Mouse (Mus musculus): ENCODE measurements at regions not wholly inside any gene's neighbourhood (a gene's known extent, or its start where the extent isn't known, plus 50 kb on each side); places are given as distances from the start of the nearest gene placed in this dataset.

- DNase-seq (ENCODE audit: low read depth, low spot score), result no peak
Observed at GRCm38 (mm10) chr4:127758961-127759360, 211.8 kb downstream of the CK137956 start.

- DNase-seq (ENCODE audit: low read depth, low spot score), result no peak
Observed at GRCm38 (mm10) chr4:127756238-127756637, 214.5 kb downstream of the CK137956 start.

- no peak for DNase-seq (ENCODE audit: low read depth, low spot score)
Observed at GRCm38 (mm10) chr4:127750781-127751180, 220.0 kb downstream of the CK137956 start.

DNA sequence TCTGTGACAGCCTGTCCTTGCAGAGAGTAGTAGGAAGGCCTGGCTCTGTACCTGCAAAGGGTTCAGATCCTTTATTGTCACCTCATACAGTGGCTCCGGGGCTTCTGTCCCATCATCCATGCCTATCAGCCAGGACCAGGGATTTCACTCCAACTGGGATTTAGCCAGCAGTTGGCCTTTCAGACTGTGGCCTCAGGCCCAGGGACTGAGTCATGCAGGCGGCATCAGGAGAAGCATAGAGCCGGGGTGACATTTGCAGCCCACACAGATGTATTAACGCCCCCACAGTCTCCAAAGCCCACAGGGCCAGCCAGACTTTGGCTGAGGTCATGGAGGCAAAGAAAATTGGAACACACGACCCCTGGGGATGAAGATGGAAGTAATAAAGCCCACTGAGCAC, 222.9 kb downstream of the CK137956 start:
- no peak for DNase-seq (ENCODE audit: low read depth, low spot score)

GRCm38 (mm10) chr4:127736781-127737180, 234.0 kb downstream of the CK137956 start:
- no peak for DNase-seq (ENCODE audit: low read depth, low spot score)

DNA sequence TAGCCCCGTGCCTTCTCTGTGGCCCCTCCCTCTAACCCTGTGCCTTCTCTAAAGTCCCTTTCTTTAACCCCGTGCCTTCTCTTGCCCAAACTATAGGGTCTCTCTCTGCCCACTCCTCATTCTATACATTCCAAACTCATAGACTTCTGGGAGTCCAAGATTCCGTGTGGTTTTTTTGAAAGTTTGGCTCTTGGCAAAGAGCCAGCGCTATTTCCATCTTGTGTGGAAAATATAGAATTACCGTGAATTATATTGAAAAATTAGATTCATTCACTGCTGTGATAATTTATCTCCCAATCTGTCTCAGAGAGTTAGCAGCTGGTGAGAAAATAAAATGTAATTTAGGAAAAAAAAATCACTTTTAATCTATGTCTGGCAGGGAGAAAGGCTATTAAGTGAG, 234.6 kb downstream of the CK137956 start:
- no peak for DNase-seq (ENCODE audit: low read depth, low spot score)

DNA sequence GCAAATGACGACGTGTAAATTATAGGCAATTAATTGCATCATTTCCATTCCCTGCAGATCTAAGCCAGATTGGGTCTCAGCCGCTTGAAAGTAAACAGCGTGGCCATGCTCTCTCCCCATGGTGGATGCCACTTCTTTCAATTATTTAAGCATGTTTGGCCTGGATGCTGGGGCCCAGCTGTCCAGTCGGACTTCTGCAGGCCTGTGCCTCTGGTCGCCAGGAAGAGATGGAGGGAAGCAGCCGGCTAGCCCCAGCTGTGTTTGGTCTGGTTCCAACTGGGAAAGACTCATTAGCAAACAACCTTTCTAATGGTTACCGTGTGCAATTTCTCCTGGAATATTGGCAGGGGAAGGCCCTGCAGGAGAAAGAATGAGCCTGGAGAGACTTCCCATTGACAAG, 236.1 kb downstream of the CK137956 start:
- no peak for DNase-seq (ENCODE audit: low read depth, low spot score)

DNA sequence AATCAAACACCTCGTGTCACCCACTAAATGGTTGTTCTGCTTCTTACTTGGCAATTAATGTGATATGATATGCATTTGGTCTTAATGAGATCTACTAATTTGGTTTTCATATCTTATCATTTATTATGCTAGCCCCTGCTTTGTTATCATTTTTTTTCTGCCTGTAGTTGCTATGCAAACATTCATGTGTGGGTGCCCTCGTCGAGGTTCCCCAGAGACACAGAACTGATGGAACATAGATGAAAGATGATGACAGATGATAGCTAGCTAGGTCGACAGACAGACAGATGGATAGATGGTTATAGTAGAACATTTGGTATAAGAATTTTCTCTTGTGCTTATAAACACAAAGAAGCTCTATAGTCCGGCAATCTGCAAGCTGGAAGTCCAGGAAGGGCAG, 252.1 kb downstream of the CK137956 start:
- no peak for DNase-seq (ENCODE audit: low read depth, low spot score)

DNA sequence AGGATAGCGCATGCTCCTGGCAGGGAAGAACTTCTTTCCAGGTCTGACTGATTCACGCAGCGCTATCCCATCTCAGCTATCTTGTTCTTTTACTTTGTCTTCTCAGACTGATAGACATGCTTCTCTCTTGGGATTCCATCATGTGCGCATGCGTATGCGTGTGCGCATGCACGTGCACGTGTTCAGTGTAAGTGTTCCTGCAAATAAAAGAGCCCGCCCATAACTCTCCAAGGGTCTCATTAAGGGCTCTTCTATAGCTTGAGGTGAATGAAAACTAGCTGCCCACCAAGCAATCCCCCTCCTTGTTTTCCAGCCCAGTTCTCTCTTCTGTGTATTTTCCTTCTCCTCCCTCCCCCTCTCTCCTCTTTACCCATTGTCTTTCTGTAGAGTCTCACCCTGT, 258.5 kb downstream of the CK137956 start:
- DNase-seq (ENCODE audit: low read depth, low spot score), result no peak

DNA sequence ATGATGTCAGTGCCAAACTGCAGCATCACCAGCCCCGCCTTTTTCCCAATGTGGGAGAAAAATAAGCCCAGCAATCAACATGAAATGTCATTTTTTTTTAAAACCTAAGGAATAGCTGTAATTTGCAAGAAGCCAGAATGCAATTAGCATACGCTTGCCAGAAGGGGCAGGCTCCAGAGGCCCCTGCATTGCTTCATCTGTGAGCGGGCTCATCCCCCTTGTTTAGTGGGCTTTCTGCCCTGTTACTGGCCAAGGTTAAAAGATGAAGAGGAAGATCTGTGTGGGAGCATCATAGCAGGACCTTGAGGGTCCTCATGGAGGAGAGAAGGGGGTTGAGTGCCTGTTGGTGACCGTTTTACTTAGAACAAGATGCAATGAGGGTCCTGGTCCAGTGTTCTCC, 259.9 kb downstream of the CK137956 start:
- no peak for DNase-seq (ENCODE audit: low read depth, low spot score)

- DNase-seq (ENCODE audit: low read depth, low spot score), result no peak
Observed at GRCm38 (mm10) chr4:127709746-127710145, 261.0 kb downstream of the CK137956 start.

GRCm38 (mm10) chr4:127708186-127708585, 262.6 kb downstream of the CK137956 start:
- no peak for DNase-seq (ENCODE audit: low read depth, low spot score)

DNA sequence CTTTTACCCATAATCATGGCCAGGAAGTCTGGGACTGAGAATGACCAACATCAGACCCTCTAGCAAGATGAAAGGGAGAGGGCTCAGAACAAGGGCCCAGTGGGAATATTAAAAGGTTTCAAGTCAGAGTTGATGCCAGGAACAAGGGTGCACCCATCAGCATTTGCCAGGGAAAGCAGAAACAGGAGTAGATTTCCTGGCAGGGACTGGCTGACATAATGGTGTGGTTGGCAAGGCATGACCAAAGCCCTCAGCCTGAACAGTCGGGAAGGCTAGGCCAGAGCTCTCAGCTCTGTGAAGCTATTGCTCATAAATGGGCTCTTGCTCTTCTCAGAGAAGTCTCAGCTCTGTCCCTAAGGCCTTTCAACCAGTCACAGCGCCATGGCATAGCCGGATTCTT, 263.6 kb downstream of the CK137956 start:
- no peak for DNase-seq (ENCODE audit: low read depth, low spot score)

DNA sequence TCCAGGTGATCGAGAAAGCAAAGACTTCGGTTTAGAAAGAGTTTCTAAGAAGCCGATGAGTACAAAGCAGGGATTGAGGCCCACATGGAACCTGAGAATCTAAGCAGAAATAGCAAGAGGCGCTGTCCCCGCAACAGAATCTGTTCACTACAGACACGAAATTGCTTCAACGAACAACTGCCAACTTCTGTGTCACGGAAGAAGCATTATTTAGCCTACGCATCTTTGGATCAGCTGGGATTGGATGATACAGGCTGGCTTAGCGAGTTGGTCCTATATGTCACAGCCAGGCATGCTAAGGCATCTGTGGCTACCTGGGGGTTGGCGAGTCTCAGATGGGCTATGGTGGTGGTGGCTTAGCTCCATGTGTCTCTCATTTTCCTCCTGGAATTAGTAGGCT, 269.1 kb downstream of the CK137956 start:
- no peak for DNase-seq (ENCODE audit: low read depth, low spot score)

DNA sequence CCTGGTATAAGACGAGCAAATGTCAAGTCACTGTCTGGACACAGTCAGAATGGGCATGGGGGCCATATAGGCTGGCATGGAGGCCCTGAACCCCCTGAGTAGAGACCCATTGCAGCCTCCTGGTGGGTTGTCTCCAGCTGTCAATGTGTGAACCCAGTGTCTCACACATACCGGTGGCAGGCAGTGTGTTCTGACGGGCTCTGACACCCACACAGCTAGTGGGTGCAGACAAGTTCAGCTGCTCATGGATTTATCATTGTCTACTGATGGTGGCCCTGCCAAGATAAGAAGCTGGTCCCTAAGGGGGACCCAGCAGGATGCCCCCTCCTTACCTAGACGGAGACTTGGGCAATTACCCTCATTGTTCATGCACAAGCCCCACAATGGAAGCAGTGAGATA, 280.8 kb downstream of the CK137956 start:
- no peak for DNase-seq (ENCODE audit: low read depth, low spot score)

DNA sequence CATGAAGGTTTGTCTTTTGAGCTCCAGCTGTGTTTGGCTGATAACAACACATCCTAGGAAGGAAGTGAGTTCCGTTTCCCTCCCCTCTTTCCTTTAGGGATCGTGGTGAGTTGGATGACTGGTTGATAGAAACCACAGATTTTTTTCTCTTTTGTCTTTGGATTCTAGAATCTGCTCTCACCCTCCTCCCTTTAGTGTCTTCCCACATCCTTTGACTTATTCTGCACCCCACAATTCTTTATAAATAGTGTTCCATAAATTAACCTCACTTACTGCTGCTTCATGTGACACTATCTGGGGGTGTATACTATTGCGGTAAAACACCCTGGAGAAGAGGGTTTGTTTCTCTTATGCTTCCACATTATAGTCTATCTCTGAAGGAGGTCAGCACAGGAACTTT, 285.7 kb downstream of the CK137956 start:
- no peak for DNase-seq (ENCODE audit: low read depth, low spot score)

DNA sequence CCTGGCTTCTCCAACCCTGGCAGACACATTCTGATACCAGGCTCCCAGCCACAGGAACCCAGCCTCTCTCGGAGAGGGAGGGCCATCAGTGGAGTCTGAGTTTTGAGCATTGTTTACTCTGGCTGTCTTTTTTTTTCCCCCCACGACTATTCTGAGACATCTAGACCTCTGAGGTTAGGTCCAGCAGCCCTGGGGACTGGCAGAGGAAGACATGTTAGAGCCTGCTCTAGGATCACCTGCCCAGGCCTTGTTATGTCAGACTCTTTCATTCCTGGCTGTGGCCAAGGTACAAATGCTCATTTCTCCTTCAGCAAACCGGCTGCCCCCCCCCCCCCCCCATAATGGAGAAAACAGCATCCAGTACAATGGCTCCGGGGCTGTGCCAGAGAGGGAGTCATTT, 291.4 kb downstream of the CK137956 start:
- no peak for DNase-seq (ENCODE audit: low read depth, low spot score)

DNA sequence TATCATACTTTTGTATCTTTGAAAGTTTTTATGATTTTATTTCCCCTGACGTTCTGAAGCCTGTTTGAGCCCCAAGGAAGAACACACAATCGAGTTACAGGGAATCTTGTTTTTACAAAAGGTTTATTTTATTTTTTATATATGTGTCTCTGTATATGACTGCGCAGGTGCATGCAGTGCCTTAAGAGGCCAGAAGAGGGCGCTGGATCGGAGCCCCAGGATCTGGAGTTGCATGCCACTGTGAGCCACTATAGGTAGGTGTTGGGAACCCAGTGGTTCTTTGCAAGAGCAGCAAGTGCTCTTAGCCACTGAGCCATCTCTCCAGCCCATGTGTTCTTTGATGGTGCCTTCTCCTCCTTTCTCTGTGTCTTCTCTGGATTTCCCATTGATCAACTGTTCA, 292.3 kb downstream of the CK137956 start:
- peak; percentile 41 for DNase-seq (ENCODE audit: low read depth, low spot score)

DNA sequence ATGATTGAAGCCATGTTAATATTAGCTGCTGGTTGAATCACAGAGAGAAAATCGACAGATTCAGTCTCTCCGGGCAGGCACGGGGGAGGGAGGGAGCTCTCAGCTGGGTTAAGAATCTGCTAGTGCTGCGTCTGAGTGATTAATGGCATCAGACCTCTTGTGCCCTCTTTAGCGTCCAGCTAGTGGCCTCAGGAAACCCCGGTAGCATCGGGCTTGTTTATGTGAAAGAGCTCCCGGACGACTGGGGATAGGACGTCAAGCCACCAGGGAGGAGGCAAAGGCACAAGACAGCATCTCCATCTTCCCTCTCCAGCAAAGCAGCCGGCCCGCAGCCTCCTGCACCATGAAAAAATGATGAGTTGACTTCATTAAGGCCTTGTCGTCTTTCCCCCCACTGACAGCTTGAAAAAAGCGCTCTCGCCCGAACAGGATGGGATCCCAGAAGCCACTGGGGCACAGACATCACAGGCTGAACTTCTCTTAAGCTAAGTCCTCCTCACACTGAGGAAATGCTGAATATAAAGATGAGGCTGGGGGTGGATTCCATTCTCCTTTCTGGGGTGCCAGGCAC, 294.9 kb downstream of the CK137956 start:
- no peak for DNase-seq (ENCODE audit: low read depth, low spot score)

- no peak for DNase-seq (ENCODE audit: low read depth, low spot score)
Observed at GRCm38 (mm10) chr4:127659950-127660349, 302.0 kb upstream of the Gjb5 start.

DNA sequence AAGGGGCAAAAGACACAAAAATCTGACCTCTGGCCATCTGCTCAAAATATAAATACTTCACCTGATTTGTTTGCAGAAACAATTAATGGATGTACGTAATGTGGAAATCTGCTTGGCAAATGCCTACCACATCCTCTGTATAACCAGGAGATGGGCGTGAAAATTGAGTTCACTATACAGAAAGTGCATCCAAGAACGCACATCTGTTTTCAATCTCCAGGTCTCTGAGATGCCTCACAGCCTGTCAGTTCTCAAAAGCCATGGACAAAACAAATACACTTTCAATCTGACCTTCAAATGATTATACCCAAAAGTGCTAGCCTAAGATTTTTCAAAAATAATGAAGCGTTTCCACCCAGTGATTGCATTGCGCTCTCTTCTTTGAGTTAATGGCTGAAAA, 293.6 kb upstream of the Gjb5 start:
- no peak for DNase-seq (ENCODE audit: low read depth, low spot score)

DNA sequence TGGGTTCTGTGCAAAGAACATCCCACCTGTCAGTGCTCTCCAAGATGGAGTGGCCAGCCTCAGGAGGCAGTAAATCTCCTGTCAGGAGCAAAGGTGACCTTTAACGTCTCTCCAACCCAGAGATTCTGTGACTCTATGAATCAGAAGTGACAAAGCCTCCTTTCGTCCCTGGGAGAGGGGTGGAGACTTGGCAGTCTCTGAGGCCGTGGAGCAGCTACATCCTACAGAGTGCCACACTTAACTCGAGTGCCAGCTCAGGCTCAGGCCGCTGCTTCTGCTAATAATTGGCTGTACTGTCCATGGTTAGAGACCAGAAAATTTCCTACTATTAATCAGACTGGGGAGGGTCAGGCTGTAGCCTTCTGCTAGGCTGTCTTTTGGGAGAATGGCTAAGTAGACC, 290.0 kb upstream of the Gjb5 start:
- DNase-seq (ENCODE audit: low read depth, low spot score), result no peak

- DNase-seq (ENCODE audit: low read depth, low spot score), result no peak
Observed at GRCm38 (mm10) chr4:127647189-127647588, 289.2 kb upstream of the Gjb5 start.
